Mouse (Mus musculus): Measurements from ENCODE around the gene Gpbp1. TPM values are rescaled to one million over a fixed set of nuclear protein-coding genes. Genes with fewer than 3 reads are reported as not detected.

Gpbp1 gene
- total and polyA plus RNA-seq, 3 experiments, result 43.3 to 99.6 (median 96.1) TPM

GRCm38 (mm10) chr13:111406859-111407389, 83.0 kb downstream of the Gpbp1 start:
- Histone ChIP-seq H3K4me1 (ENCODE audit: control insufficient read depth in 1 of 2, insufficient read depth in 2 of 2) (no peaks in the 10 kb centered on the region), H3K9ac (ENCODE audit: insufficient read depth, low read depth) (no peak overlapping the region), H3K79me2 (replicated peaks; ENCODE audit: control insufficient read depth, extremely low read depth, insufficient read depth, poor library complexity, severe bottlenecking) (no peaks in the 10 kb centered on the region), H3K27me3 (replicated peaks) (no peaks in the 10 kb centered on the region), H3K9me3 (replicated peaks; ENCODE audit: low read length) (no peaks in the 10 kb centered on the region), H3K4me3 (replicated peaks in 1 of 3; ENCODE audit: low read depth in 2 of 3, low read length in 2 of 3, poor library complexity in 1 of 3) (no peak overlapping the region), H3K36me3 (replicated peaks in 1 of 2; ENCODE audit: control insufficient read depth in 1 of 2, insufficient read depth in 1 of 2, low read length in 1 of 2) (no peaks in the 10 kb centered on the region), H3K27ac (ENCODE audit: insufficient read depth, low read depth) (no peak overlapping the region), H3K4me2 (ENCODE audit: insufficient read depth, low read depth, poor library complexity, severe bottlenecking) (no peak overlapping the region)
- in situ Hi-C loops (cut with MboI; ENCODE audit: low pct_ligation_motif_present, low pct_unique_long_range_greater_than_20kb, low sequenced_read_pairs) (loop anchor here (25.0 kb wide), 2 partner anchors 170 to 470 kb away; no protein-coding TSS in a partner anchor), dilution Hi-C loops (cut with MboI; ENCODE audit: extremely low pct_ligation_motif_present, extremely low pct_unique_long_range_greater_than_20kb, low sequenced_read_pairs) (no loop called here)
- TF ChIP-seq ZMIZ1 (IDR thresholded peaks at IDR 0.05; ENCODE audit: low read depth, low read length) (no peak), POLR2AphosphoS2 (IDR thresholded peaks at IDR 0.05; ENCODE audit: low read depth, low read length) (no peak), IRF4 (IDR thresholded peaks at IDR 0.05; ENCODE audit: low read depth, low read length) (no peak), ZKSCAN1 (IDR thresholded peaks at IDR 0.05; ENCODE audit: borderline replicate concordance, low read depth, low read length) (no peak), BHLHE40 (IDR thresholded peaks at IDR 0.05; ENCODE audit: low read depth, low read length) (no peak), MYC (IDR thresholded peaks at IDR 0.05; ENCODE audit: low read depth, low read length) (no peak), JUND (conservative IDR thresholded peaks at IDR 0.05; ENCODE audit: low read depth, low read length) (no peak), POLR2A (IDR thresholded peaks at IDR 0.05; ENCODE audit: low read depth, low read length) (no peak), MAX (IDR thresholded peaks at IDR 0.05; ENCODE audit: low read length) (no peak), ETS1 (conservative IDR thresholded peaks at IDR 0.05; ENCODE audit: low read depth, low read length) (no peak), JUN (IDR thresholded peaks at IDR 0.05; ENCODE audit: insufficient read depth, low read depth, low read length) (no peak), SIN3A (IDR thresholded peaks at IDR 0.05; ENCODE audit: low read length) (no peak), USF1 (IDR thresholded peaks at IDR 0.05; ENCODE audit: low read depth, low read length) (no peak), NRF1 (IDR thresholded peaks at IDR 0.05; ENCODE audit: low read depth, low read length) (no peak), UBTF (IDR thresholded peaks at IDR 0.05; ENCODE audit: low read depth, low read length) (no peak), PAX5 (IDR thresholded peaks at IDR 0.05; ENCODE audit: low read length) (no peak), GABPA (IDR thresholded peaks at IDR 0.05; ENCODE audit: insufficient replicate concordance, low read depth, low read length) (no peak), NELFE (IDR thresholded peaks at IDR 0.05; ENCODE audit: low read depth, low read length) (no peak), RCOR1 (conservative IDR thresholded peaks at IDR 0.05; ENCODE audit: low read depth, low read length) (no peak)
- DNase-seq (ENCODE audit: extremely low read depth), result no peak

- dilution Hi-C loops (cut with MboI; ENCODE audit: extremely low pct_ligation_motif_present, extremely low pct_unique_long_range_greater_than_20kb, low sequenced_read_pairs) (no loop called here), in situ Hi-C loops (cut with MboI; ENCODE audit: low pct_ligation_motif_present, low pct_unique_long_range_greater_than_20kb, low sequenced_read_pairs) (loop anchor here (25.0 kb wide), 2 partner anchors 169 to 469 kb away; no protein-coding TSS in a partner anchor)
- no peaks in the 10 kb centered on the region for H3K36me3 ChIP-seq (replicated peaks in 1 of 2; ENCODE audit: control insufficient read depth in 1 of 2, insufficient read depth in 1 of 2, low read length in 1 of 2)
- no peak overlapping the region for H3K9ac ChIP-seq (ENCODE audit: insufficient read depth, low read depth)
- TF ChIP-seq MAZ (IDR thresholded peaks at IDR 0.05; ENCODE audit: low read depth, low read length) (no peak), GABPA (IDR thresholded peaks at IDR 0.05; ENCODE audit: insufficient replicate concordance, low read depth, low read length) (no peak), RAD21 (IDR thresholded peaks at IDR 0.05; ENCODE audit: low read depth, low read length) (no peak), ZKSCAN1 (IDR thresholded peaks at IDR 0.05; ENCODE audit: borderline replicate concordance, low read depth, low read length) (no peak), TBP (conservative IDR thresholded peaks at IDR 0.05; ENCODE audit: low read depth, low read length) (no peak), ETS1 (conservative IDR thresholded peaks at IDR 0.05; ENCODE audit: low read depth, low read length) (no peak), POLR2AphosphoS2 (IDR thresholded peaks at IDR 0.05; ENCODE audit: low read depth, low read length) (no peak), NELFE (IDR thresholded peaks at IDR 0.05; ENCODE audit: low read depth, low read length) (no peak)
- H3K79me2 ChIP-seq (replicated peaks; ENCODE audit: control insufficient read depth, extremely low read depth, insufficient read depth, poor library complexity, severe bottlenecking), result no peaks in the 10 kb centered on the region
- H3K4me1 ChIP-seq (ENCODE audit: control insufficient read depth in 1 of 2, insufficient read depth in 2 of 2), result no peaks in the 10 kb centered on the region
- H3K9me3 ChIP-seq (replicated peaks; ENCODE audit: low read length), result no peaks in the 10 kb centered on the region
- H3K4me2 ChIP-seq (ENCODE audit: insufficient read depth, low read depth, poor library complexity, severe bottlenecking), result no peak overlapping the region
- no peaks in the 10 kb centered on the region for H3K27me3 ChIP-seq (replicated peaks)
- no peak overlapping the region for H3K4me3 ChIP-seq (replicated peaks in 1 of 3; ENCODE audit: low read depth in 2 of 3, low read length in 2 of 3, poor library complexity in 1 of 3)
- DNase-seq (ENCODE audit: extremely low read depth), result no peak
- no peak overlapping the region for H3K27ac ChIP-seq (ENCODE audit: insufficient read depth, low read depth)
Observed at GRCm38 (mm10) chr13:111405956-111406355, 84.0 kb downstream of the Gpbp1 start.
